Mouse (Mus musculus) layer of hippocampus, adult 18-20 months (tissue): ENCODE measurements at regions not wholly inside any gene's neighbourhood (a gene's known extent, or its start where the extent isn't known, plus 50 kb on each side); places are given as distances from the start of the nearest gene placed in this dataset.

Experiments used
- DNase-seq, 2 experiments: peaks; one replicate each; pipeline ENCODE4 v3.0.0; 2022; ENCODE audit warnings: low spot score in 2 of 2

DNA sequence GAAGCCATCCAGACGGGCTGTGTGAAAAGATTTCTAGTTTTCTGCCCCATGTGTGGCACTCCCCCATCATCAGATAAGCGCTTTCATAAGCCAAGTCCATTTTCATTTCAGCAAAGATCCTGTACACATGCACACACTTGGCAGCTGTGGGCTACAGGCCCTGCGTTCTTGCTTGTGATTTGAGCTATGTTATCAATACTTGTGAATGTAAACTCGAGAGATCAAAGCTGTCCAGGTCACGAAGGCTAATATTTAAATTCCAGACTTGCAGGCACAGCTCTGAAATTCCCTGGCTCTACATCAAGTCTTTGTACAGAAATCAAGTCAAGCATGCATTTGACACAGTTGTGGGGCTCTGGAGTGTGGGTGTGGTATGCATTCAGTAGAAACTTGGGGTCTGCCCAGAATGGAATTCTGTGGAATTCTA lies 248.8 kb upstream of the Fggy start:
- no peak for DNase-seq

DNA sequence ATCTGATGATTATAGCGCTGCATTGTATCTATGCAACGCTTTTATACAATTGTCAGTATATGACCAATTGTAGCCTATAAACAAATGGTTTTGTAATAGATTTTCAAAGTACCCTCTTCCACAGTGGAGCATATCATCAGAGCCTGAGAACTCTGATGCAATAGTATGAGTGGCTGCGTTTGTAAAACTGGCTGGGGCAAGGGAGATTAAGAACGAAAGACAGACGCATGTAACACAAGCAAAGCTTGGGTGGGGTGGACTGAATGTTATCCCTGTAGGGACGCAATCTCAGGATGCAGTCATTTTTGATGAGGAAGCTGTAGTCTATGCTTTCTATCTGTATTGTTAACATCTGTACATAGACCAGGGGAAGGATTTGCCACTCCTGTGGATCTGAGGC lies 246.9 kb upstream of the Fggy start:
- DNase-seq, result no peak

DNA sequence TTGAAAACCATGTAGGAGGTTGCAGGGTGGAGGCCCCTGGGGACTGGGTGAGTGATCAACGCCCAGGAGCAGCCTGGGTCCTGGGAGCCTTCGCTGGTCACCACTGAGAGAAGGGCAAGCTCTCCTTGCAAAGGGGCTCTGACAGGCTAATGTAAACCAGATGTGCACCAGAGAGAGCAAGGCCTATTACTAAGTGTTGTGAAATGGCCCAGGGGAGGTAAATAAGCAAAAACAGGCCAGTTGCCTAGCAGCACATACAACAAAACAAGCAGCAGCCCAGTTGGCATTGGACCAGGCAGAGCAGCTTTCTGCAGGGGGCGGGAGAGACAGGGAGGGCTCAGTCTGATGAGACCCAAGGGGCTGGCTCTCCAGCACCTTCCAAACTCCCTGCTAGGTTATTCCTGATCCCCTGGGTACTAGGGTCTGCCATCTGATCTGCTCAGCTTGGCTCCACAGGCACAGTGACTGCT lies 239.5 kb upstream of the Fggy start:
- DNase-seq, result peak; percentile 9 to 30

DNA sequence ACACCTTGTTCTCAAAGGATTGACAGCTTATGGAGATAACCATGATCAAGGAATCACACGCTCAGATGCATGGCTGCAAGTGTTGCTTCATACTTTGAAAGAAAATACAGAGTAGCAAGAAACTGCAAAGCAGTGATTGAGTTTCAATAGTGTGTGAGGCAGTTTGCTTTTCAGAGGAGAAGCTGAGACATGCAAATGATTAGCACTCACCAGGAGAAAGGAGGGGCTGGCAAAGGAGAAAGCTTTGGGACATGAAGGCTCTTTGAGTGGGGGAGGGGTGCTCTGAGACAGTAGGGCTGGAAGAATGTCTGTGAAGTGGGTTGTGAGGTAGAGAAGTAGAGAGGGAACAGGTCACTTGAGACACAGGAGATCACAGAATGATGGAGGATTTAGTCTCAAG lies 238.7 kb upstream of the Fggy start:
- no peak for DNase-seq

DNA sequence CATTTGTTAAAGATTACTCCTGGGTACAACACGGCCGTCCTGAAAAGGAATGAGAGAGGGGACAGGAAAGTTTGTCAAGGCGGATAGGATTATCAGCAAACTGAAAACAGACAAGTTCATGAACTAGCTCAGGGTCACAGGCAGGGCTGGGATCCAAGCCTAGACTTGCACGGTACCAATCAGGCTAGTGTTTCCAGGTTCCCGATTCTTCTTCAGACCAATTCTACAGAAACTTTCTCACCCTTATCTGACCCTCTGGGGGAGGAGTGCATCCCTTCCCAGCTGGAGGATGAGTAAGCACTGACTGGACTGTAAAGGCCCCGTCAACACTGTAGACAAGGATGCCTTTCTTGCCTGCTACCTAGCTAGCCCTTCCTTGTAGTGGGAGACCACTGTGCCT lies 238.3 kb upstream of the Fggy start:
- DNase-seq, result no peak

DNA sequence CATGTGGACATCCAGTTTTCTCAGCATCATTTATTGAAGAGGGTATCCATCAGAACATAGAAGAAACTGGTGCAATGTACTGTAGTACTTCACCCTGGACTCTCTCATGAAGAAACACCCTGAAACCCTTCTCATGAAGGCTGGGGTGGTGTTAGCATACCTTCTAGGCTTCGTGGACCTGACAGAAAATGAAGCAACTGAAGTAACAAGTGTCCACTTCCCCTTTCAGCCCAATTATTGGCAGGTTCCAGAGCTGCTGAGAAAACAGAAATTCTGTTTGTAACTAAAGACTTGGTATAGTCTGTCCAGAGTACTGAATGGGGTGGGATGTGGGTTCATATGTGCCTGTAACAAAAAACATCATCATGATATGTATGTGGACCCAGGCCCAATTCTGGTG lies 231.4 kb upstream of the Fggy start:
- DNase-seq, result no peak

DNA sequence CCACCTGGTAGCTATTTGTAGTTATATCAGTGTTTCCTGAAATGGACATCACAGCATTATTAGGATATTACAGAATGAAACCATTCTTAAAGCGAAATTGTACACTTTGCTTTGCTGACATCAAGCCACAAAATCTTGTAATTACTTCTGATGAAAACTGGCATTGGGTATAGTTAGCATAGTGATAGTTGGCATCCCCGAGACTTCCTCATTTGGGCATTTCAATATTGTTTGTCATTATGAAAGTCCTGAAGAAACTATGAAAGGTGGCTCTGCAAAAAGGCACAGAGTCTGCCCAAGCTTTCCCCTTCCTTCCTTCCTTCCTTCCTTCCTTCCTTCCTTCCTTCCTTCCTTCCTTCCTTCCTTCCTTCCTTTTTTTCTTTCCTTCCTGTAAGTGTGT lies 217.5 kb upstream of the Fggy start:
- no peak for DNase-seq

DNA sequence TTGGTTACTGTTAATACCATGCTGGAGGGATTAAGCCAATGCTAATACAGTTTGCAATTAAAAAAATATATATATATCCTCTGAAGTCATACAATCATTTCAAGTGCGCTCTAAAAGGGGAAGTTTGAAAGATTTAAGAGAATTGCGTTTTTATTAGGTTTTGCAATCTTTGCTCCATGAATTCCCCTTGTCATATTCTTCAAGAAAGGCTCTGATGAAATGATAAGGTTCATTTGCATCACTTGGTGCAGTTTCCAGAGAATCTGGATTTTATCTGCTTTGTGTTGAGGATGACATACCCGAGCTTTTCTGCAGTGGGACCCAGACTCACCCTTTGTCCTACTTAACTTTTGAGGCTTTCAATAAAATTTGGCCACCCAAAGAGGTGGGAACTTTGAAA lies 216.4 kb upstream of the Fggy start:
- no peak for DNase-seq

DNA sequence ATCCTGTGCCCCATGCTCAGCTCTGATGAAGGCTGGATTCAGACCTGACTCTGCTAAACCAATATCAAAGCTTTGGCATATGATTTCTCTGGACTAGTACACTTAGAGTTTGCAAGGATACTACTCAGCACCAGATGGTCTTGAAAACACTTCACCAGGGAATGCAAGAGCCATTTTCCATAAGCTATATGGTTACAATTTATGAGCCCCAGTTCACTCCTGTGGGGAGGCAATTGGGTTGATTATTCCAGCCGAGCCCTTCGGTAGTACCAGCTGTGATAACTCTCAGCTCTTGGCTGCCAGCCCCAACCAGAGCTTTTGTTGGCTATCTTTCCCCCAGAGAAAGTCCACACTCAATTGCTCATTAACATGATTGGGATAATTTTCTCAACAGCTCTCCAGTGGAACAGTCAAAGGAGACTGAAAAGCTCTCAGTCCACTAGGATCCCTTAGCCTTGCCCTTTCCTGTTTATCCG lies 210.5 kb upstream of the Fggy start:
- peak; percentile 52 to 70 for DNase-seq

DNA sequence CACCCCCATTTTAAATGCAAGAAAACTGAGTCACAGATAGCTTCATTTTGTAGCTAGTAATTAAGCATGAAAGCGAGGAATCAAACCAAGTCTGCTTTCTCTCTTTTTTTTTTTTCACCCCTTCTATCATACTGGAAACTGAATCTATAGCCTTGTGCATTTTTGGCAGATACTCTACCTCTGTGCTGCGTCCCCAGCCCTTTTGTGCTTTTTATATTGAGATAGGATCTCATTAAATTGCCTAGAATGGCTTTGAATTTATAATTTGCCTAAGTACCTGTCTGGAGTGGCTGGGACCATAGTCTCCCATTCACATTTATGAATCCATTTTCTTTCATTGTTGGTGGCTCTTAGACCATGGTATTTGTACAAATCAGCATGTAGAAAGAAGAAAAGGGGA lies 209.9 kb upstream of the Fggy start:
- no peak for DNase-seq

DNA sequence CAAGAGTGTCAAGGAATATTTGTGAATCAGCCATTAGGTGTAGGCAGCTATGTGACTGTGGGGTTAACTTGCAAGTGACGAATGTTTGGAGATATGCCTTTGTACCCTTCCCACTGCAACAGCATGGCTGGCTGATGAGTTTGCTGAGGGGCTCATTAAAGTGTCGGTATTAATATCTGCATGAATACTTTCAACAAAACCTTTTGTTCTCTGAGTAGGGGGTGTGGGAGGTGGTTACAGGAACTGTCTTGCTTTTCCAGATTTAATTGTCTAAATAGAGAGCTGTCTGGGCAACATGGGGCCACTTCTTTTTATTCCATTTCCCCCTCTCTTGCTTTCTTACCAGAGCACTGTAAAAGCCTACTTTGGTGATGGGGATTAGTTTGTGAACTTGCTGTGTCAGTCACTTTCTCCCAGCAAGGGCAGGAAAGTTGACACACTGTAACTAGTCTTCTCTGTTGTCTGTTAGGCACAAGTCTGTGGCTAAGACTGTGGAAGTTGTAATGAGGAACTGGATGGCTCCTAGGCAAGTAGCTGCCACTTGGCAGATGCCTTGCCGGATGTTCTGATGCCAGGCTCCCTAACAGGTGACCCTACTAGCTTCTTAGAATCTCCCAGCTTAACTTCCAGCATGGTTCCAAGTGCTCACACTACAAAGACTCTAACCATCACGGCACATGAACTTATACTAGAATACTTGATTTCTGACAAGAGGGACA lies 208.7 kb upstream of the Fggy start:
- DNase-seq, result peak in 1 of 2 experiments; percentile 30

DNA sequence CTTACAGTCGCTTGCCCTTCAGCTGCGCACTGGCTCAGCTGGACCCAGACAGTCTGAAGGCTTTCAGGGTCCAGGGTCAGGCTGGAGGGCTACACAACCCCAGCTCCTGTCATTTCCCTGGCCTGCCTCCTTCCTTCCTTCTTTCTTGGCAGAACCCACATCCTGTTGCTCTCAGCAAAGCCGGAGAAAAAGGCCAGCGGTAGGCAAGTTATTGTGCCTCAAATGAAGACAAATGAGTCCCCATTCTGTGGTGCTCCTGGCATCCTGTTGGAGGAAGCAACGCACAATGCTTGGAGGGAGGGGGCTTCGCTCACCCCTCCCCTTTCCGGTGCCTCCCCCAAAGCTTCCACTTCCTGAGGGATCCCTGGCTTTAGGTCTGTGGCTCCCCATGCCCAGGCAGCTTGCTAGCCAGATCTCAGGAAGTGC lies 203.4 kb upstream of the Fggy start:
- no peak for DNase-seq

DNA sequence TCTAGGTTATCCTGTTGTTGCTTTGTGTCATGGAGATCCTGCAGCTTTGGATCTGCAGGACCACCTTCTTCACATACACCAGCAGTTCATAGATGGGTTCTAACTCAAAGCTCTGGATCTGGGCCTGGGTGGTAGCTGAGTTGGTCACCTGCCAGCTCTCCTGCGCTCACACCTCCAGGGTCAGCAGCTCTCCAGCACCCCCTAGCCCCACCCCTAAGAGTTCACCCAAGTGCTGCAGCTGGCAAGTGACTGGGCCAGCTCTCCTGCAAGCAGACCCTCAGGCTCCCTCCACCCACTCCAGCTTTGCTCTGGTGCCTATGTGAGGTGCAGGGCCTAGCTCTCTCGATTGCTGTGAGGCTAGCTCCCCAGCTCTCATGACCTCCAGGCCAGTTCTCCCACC lies 198.6 kb upstream of the Fggy start:
- DNase-seq, result no peak

DNA sequence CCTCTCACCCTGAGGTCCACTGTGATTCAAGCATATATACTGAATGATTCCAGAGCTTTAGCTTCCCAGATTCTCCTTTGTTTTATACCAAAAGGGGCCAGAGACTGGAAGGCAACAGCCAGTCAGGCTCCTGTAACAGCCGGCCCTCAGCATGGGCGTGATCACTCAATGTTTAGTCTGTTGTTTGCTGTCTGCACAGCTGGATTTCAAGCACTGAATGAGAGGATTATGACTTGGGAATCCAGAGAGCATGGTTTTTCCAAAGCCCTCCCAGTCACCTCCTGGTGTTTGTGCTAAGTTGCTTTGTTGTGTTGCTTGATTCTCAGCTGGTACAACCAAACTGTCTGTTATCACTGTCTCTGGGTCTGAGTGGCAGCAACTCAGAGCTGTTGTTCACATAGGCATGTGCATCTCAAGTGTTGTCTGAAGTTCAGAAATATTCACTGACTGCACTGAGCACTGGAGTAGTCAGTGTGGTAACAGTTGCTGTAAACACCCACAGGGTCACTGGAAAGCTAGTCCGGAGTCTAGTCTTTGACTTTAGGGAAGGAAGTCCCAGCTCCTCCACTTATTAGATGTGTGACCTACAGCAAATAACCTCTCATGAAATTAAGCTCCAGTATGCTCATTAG lies 196.9 kb upstream of the Fggy start:
- DNase-seq, result no peak

DNA sequence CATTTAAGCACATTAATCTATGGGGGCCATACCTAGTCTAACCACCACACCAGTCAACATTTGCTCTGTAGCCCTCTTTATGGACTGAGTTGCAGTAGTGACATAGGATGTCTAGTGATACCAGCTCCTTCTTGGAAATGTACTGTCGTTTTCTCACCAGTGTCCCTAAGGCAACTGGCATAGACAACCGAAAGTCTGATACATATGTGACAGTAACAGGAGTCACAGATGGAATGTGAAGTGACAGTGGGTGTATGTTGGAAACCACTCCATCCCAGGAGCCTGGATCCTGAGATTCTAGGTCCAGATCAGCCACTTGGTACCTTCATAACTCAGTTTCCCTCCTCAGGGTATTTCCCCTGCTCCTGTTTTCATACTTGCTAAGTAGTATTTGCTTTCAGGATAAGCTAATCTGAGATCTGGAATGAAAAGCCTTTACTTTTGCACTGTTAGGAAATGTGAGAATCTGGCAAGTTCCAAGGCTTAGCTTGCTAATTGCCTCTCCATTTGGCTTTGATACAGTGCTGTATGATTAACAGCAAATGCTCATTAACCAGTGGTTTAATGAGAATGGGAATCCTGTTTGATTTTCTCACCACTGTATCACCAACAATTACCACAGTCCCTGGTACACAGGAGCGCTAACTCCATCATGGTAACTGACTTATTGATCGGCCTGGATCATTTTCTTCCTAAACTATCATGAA lies 192.8 kb upstream of the Fggy start:
- DNase-seq, result peak; percentile 35 to 80

DNA sequence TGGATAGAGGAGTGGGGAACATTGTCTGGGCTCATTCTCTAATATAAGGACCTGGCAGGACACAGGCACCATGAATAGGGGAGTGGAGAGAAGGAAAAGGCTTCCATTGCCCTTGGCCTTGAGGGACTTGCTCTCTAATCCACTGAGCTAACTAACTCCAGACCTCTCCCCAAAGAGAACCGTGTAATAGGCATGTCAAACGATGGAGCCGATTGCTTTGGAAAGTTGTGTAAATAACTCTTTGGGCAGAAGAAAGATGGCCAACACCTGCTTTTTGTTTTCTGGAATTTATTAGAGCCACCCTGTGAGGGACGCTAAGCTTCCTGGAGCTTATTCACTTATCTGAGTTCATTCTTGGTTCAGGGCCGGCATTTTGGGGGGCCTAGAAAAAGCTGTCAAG lies 180.9 kb upstream of the Fggy start:
- no peak for DNase-seq

DNA sequence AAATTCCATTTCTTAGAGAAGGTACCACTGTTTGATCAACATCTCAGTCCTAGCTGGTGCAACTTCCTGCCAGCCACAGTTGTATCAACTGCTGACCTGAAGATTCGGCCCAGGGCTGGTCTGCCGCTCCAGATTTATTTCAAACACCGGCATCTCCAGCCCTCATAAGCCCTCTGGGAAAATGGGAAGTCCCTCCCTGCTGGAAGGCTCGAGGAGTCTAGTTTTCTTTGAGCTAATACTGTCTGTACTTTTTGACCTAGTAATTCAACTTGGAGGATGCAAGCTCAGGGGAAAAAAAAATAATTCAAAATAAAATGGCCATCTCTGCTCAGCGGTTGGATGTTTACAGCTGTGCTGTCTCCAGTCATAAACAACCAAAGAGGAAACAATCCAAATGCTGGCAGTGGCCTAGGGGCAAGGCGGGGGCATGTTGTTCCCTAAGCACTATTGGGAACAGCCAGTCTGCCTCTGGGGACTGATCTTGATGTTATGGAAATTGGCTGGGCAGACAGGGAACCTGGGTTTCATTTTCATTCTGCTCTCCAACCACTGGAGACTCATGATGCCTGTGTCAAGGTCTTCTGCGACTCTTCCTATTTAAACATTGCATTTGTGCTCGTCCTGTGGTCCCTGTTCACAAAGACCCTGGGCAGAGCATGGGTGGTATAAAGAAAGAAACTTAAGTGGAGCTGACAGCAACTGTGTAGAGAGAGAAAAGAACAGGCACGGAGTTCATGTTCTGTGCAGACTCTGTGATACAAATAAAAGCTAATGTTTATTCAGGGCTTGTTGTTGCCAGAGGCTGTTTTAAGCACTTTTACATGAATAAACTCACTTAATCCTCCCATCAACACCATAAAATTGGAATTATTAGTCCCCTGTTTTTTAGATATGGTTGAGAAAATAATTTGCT lies 179.8 kb upstream of the Fggy start:
- no peak for DNase-seq

DNA sequence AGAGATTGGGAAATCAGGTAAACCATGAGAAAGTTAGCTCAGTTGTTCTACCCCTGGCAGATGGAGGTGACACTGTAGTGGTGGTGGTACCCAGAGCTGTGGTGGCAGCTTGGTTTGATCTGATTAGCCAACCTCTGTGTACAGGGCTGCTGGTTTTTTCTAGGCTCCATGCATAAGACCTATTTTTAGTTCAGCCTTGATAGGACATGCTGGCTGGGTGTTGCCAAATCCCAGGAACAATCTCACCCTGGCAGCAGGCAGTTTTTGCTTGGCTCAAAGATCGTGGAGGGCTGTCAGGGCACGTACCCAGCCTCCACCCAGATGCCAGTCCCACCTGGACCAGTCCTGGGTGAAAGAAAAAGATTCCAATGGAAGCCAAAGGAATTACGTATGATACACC lies 178.7 kb upstream of the Fggy start:
- DNase-seq, result peak; percentile 25 to 66

DNA sequence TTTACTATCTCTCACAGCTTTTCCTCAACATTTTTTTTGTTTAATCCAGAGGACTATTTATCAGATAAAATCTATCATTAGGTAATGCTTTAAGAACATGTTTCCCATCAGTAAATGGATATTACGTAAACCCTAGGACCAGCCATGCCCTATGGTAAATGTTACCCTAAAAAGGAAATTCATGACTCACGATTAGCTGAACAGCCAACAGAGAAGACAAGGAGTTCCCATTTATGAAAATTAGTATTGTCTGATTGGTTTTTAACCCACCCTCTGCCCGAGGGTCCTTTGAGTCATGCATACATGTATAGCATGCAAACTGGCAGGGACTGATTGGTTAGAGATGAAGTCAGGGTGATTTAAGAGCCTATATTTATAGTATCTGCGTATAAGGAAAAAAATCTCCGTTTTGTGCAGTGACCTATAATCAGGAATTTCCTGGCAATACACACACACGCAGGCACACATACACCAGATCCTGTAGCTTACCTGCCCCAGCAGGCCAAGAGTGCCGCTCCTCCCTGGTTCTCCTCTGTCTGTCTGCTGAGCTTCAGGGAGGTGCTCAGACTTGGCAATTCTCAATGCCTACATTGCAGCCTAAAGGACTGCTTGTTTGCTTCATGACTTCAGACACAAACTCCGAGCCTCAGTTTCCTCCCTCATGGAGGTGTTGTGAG lies 174.0 kb upstream of the Fggy start:
- no peak for DNase-seq

DNA sequence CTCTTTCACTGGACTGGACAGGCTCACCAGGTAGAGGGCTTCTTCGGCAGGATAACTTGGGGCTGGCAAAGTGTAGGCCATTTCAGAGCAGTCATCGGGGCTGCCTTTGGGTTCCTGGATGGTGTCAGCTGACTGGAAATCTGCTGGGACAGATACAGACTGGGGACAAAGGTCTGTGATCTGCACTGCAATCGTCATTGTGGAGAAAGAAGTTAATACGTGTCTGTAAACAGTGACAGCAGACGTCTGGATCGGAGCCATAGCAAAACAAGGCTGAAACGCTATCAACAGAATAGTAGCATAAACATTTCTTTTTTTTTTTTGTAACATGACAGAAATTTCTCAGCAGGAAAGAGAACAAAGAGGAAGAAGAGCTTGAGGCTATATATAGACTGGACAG lies 171.8 kb upstream of the Fggy start:
- DNase-seq, result no peak

DNA sequence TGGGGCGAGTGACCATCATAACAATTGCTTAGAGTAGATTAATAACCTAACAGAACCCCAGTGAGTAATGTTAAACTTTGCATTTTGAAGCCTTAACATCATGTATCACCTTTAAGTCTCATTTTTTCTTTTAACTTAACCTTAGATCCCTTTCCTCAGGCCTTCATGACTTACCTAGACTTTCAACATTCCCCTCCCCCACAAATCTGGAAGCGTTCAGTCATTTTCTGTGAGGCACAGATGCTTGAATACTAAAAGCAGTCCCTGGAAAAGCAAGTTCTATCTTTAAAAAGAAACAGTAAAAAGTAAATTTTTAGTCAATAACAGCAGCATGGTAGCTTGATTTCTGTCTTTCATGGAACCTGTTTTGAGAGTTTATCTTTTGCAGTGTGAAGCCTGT lies 171.3 kb upstream of the Fggy start:
- DNase-seq, result no peak
